Mouse (Mus musculus) liver, adult 2 months (tissue): ENCODE data around the gene Noa1.

Source experiments
- CTCF ChIP-seq: fragments of 200-500 bp; IDR thresholded peaks from 2 replicates; pipeline ENCODE4 v1.5.1; 2011; ENCODE audit warnings: low read depth, low read length, control low read depth
- POLR2A ChIP-seq: fragments of 200-500 bp; IDR thresholded peaks from 2 replicates; pipeline ENCODE4 v1.6.1; 2011; ENCODE audit warnings: low read length, control low read depth; ENCODE audit not compliant: insufficient read depth; ENCODE audit errors: extremely low read depth

GRCm38 (mm10) chr5:77309051-77309906, 605 bp downstream of the Noa1 start:
- TF ChIP-seq POLR2A (no peak), CTCF (no peak)
